Mouse (Mus musculus) liver, adult 2 months (tissue): ENCODE results near the gene Mrps18c.

Experiments used
- CTCF ChIP-seq: fragments of 200-500 bp; IDR thresholded peaks from 2 replicates; pipeline ENCODE4 v1.5.1; 2011; ENCODE audit warnings: low read depth, low read length, control low read depth
- POLR2A ChIP-seq: fragments of 200-500 bp; IDR thresholded peaks from 2 replicates; pipeline ENCODE4 v1.6.1; 2011; ENCODE audit warnings: low read length, control low read depth; ENCODE audit not compliant: insufficient read depth; ENCODE audit errors: extremely low read depth

GRCm38 (mm10) chr5:100798165-100798860 is at the start of gene Mrps18c, which contains the start of gene Helq:
- TF ChIP-seq CTCF = no peak
- no peak; the same call in 1 of the 2 replicates for TF ChIP-seq POLR2A
